Mouse (Mus musculus) stomach, embryonic 16.5 days (tissue): ENCODE results near the gene Mef2d. TPM values are rescaled to one million over a fixed set of nuclear protein-coding genes. Genes with fewer than 3 reads are reported as not detected.
A peak's percentile ranks its signal among the peaks of the same experiment; 100 is the strongest.

Experiments used
- ATAC-seq: fragments of 200-750 bp; cut with Nextera tagmentation; 2 replicates; pipeline ENCODE4 v1.8.0; 2017; ENCODE audit warnings: moderate number of reproducible peaks, moderate TSS enrichment; ENCODE audit not compliant: insufficient read depth, low FRiP score
- H3K27ac ChIP-seq: fragments of 300-500 bp; sonication (generic); 2 replicates; pipeline ENCODE4 v1.5.1; 2014; ENCODE audit warnings: low read length
- H3K27me3 ChIP-seq: fragments of 300-500 bp; sonication (generic); 2 replicates; pipeline ENCODE4 v1.6.1; 2014; ENCODE audit warnings: low read length, control low read depth, mixed read lengths; ENCODE audit not compliant: control insufficient read depth, insufficient read depth
- H3K36me3 ChIP-seq: fragments of 300-500 bp; sonication (generic); 2 replicates; pipeline ENCODE4 v1.6.1; 2014; ENCODE audit warnings: low read length; ENCODE audit not compliant: control insufficient read depth, insufficient read depth
- H3K4me1 ChIP-seq: fragments of 300-500 bp; sonication (generic); 2 replicates; pipeline ENCODE4 v1.6.1; 2014; ENCODE audit warnings: low read length, control low read depth, mixed read lengths; ENCODE audit not compliant: control insufficient read depth, insufficient read depth
- H3K4me2 ChIP-seq: fragments of 300-500 bp; sonication (generic); 2 replicates; pipeline ENCODE4 v1.6.1; 2014; ENCODE audit warnings: low read depth, low read length, mixed read lengths
- H3K4me3 ChIP-seq: fragments of 300-500 bp; sonication (generic); replicated peaks from 2 replicates; pipeline ENCODE4 v1.5.1; 2014; ENCODE audit warnings: mild to moderate bottlenecking, low read length
- H3K9ac ChIP-seq: fragments of 300-500 bp; sonication (generic); 2 replicates; pipeline ENCODE4 v1.6.1; 2014; ENCODE audit warnings: low read length
- H3K9me3 ChIP-seq: fragments of 300-500 bp; sonication (generic); replicated peaks from 2 replicates; pipeline ENCODE4 v1.6.1; 2016; ENCODE audit warnings: low read length, control low read depth; ENCODE audit not compliant: control insufficient read depth
- WGBS: fragments of 180-500 bp; shearing (Covaris S2); extraction: QIAGEN DNeasy Blood & Tissue Kit; methylation state at CpG from one replicate; pipeline ENCODE4 v1.1.7; 2014; 5-methylcytosine and 5-hydroxymethylcytosine counted together
- polyA plus RNA-seq: library from polyadenylated mRNA; unstranded; fragments of >200 nt; fragmentation: Nextera tagmentation; extraction: Ambion mirVana; gene quantifications from 2 replicates; pipeline ENCODE4 v1.2.1, GENCODE M21; 2015

Gene Mef2d
- polyA plus RNA-seq, 1 experiment from 2014 or later = 18.2 TPM

DNA sequence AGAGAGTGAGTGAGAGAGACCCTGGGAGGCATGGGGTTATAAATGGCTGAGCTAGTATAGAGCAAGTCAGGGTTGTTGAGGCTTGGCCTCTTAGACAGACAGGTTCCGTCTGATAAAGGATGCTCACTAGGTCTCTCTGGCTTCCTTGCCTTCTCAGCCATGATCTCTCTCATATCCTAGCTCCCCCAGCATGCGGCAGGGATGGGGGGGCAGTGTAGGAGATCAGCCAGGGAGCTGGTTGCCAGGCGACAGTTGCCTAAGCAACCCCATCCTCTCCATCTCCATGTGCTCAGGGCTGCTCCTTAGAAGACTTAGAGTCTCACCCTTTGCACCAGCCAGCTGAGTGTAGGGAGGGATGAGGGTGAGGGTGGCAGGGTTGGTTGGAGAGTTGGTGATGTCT, 9.9 kb downstream of the Mef2d start:
- Histone ChIP-seq H3K27ac (no peak overlapping the region), H3K4me1 (peaks cover 43% of the 10 kb centered on the region), H3K9ac (no peak overlapping the region), H3K4me3 (no peak overlapping the region), H3K9me3 (no peaks in the 10 kb centered on the region), H3K4me2 (no peak overlapping the region), H3K36me3 (peaks cover 5% of the 10 kb centered on the region), H3K27me3 (no peaks in the 10 kb centered on the region)
- ATAC-seq = no peak
- WGBS = 67% methylated on average over 3 of the region's 3 CpGs

- no peak overlapping the region for H3K4me3 ChIP-seq
- no peak overlapping the region for H3K27ac ChIP-seq
- H3K4me2 ChIP-seq = no peak overlapping the region
- 73% methylated on average over 3 of the region's 3 CpGs for WGBS
- no peak for ATAC-seq
- no peak overlapping the region for H3K9ac ChIP-seq
- peaks cover 11% of the 10 kb centered on the region for H3K36me3 ChIP-seq
- no peaks in the 10 kb centered on the region for H3K9me3 ChIP-seq
- peaks cover 36% of the 10 kb centered on the region for H3K4me1 ChIP-seq
- H3K27me3 ChIP-seq = no peaks in the 10 kb centered on the region
Measured at GRCm38 (mm10) chr3:88153290-88154011, 11.3 kb downstream of the Mef2d start.

DNA sequence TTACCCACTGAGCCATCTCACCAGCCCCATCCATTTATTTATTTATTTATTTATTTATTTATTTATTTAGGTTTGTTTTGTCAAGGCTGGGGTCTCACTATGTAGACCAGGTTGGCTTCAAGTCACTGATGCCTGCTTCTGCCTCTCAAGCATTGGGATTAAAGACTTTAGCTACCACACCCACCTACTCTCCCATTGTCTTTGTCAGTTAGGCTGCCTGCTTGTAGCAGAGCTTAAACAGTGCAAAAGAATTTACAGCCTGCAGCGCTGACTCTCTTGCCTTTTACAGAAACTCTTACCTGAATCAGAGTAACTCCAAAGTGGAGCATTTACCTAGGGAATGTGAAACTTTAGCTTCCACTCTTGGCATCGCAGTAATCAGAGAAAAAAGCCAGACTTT, 12.1 kb downstream of the Mef2d start:
- H3K27ac ChIP-seq = no peak overlapping the region
- no peaks in the 10 kb centered on the region for H3K9me3 ChIP-seq
- no peak overlapping the region for H3K9ac ChIP-seq
- WGBS = 84% methylated on average over 2 of the region's 2 CpGs
- H3K4me2 ChIP-seq = no peak overlapping the region
- H3K4me3 ChIP-seq = no peak overlapping the region
- peaks cover 28% of the 10 kb centered on the region for H3K4me1 ChIP-seq
- no peak for ATAC-seq
- H3K27me3 ChIP-seq = no peaks in the 10 kb centered on the region
- H3K36me3 ChIP-seq = peaks cover 16% of the 10 kb centered on the region

DNA sequence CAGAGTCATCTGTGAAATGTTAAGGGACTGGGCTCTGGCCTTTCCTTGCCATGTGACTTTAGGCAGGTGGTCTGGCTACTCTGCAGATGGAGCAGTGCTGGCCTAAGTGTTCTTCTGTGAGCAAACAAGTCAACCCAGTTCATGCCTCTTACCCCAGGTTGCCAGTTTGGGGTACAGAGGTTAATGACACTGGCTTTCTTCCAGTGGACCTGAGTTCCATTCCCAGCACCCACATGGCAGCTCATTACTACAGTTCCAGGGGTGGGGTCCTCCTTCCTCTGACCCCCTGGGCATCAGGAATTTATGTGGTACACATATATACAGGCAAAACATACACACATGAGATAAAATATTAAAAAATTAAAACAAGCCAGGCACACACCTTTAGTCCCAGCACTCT, 14.6 kb downstream of the Mef2d start:
- H3K9ac ChIP-seq = no peak overlapping the region
- peaks cover 30% of the 10 kb centered on the region for H3K36me3 ChIP-seq
- no peak overlapping the region for H3K4me3 ChIP-seq
- H3K4me1 ChIP-seq = peaks cover 7% of the 10 kb centered on the region; the same call in 1 of the 2 replicates
- no peak for ATAC-seq
- H3K27ac ChIP-seq = no peak overlapping the region
- H3K27me3 ChIP-seq = no peaks in the 10 kb centered on the region
- no peak overlapping the region for H3K4me2 ChIP-seq
- no peaks in the 10 kb centered on the region for H3K9me3 ChIP-seq

DNA sequence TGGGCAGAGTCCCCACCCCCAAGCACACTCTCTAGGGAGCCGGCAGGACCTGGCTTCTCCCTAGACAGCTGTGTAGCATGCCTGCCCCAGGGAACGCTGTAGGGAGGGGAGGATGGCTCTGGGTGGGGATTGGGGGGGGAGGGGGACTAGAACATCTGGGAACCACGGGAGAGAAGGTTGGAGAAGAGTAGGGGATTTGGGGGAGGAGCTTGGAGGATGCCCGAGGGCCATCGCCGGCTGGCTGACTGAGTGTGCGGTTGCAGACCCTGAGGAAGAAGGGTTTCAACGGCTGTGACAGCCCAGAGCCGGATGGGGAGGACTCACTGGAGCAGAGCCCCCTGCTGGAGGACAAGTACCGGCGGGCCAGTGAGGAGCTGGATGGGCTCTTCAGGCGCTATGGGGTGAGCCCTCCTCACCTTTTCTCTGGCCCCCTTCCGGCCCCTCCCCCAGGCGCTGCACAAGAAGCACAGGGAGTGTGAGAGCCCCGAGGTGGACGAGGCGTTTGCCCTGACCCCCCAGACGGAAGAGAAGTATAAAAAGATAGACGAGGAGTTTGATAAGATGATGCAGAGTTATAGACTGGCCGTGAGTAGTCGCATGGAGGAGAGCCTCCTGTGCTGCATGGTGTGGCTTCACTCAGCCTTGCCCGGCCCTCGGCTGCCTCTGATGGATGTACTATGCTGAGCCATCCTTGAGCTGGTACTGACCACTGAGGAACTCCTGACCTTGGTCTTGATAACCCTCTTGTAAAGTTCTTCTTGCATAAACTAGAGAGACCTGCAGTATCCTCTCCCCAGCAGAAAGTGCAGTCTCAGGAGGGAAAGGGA, 15.8 kb downstream of the Mef2d start:
- WGBS = 24% methylated on average over 23 of the region's 23 CpGs
- H3K27ac ChIP-seq = no peak overlapping the region
- H3K9ac ChIP-seq = no peak overlapping the region
- H3K9me3 ChIP-seq = no peaks in the 10 kb centered on the region
- H3K4me1 ChIP-seq = peaks cover 7% of the 10 kb centered on the region; the same call in 1 of the 2 replicates
- H3K4me2 ChIP-seq = no peak overlapping the region
- no peaks in the 10 kb centered on the region for H3K27me3 ChIP-seq
- H3K4me3 ChIP-seq = no peak overlapping the region
- ATAC-seq = peak; percentile 37; the same call in 1 of the 2 replicates
- H3K36me3 ChIP-seq = peaks cover 35% of the 10 kb centered on the region

- H3K27me3 ChIP-seq = no peaks in the 10 kb centered on the region
- H3K4me1 ChIP-seq = peaks cover 7% of the 10 kb centered on the region; the same call in 1 of the 2 replicates
- H3K4me3 ChIP-seq = no peak overlapping the region
- H3K4me2 ChIP-seq = no peak overlapping the region
- H3K36me3 ChIP-seq = peaks cover 36% of the 10 kb centered on the region
- no peak overlapping the region for H3K27ac ChIP-seq
- no peak for ATAC-seq
- WGBS = 89% methylated on average over 6 of the region's 6 CpGs
- H3K9me3 ChIP-seq = no peaks in the 10 kb centered on the region
- no peak overlapping the region for H3K9ac ChIP-seq
Measured at GRCm38 (mm10) chr3:88158991-88159390, 16.8 kb downstream of the Mef2d start.

DNA sequence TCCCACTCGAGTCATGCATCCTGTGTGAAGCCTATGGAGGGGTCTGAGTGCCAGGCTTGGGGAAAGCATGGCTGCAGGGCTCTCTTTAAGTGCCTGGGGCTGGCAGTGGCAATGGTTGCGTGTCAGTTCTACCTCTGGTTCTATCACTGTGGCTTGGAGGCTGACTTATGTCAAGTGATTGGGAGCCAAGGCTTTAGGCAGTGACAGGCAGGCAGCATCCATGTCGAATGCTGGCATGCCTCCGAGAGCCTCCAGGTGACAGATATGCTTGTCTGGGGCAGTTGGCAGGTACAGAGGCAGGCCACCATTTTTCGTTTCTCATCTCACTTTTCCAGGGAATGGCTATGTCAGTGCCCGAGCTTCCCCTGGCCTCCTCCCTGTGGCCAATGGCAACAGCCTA, 18.7 kb downstream of the Mef2d start:
- ATAC-seq = no peak
- 72% methylated on average over 6 of the region's 6 CpGs for WGBS
- Histone ChIP-seq H3K9ac (no peak overlapping the region), H3K27ac (no peak overlapping the region), H3K27me3 (no peaks in the 10 kb centered on the region), H3K9me3 (no peaks in the 10 kb centered on the region), H3K4me3 (no peak overlapping the region), H3K36me3 (peaks cover 41% of the 10 kb centered on the region), H3K4me2 (no peak overlapping the region), H3K4me1 (peaks cover 7% of the 10 kb centered on the region; the same call in 1 of the 2 replicates)

DNA sequence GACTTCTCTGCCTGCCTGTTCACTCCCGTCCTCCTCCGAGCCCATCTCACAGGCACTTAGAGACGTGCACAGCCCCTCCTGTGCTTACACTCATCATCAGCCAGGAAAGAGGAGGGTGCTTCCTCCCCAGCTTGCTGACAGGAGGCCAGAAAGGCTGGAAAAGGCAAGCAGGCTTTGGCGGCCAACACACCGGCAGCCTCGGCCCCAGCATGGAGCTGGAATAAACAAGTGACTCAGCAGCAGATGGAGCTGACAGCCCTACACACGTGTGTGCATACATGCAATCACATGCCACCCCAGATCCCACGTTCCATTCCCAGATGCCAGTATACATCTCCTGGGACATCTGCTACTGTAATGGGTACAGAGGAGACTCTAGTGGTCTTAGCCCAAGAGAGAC, 20.1 kb downstream of the Mef2d start:
- 79% methylated on average over 8 of the region's 8 CpGs for WGBS
- Histone ChIP-seq H3K9me3 (no peaks in the 10 kb centered on the region), H3K27me3 (no peaks in the 10 kb centered on the region), H3K4me1 (peaks cover 7% of the 10 kb centered on the region; the same call in 1 of the 2 replicates), H3K27ac (no peak overlapping the region), H3K4me3 (no peak overlapping the region), H3K4me2 (no peak overlapping the region), H3K36me3 (peaks cover 42% of the 10 kb centered on the region), H3K9ac (no peak overlapping the region)
- ATAC-seq = no peak

GRCm38 (mm10) chr3:88162811-88163210, 20.6 kb downstream of the Mef2d start:
- no peak overlapping the region for H3K4me2 ChIP-seq
- H3K27ac ChIP-seq = no peak overlapping the region
- H3K9ac ChIP-seq = no peak overlapping the region
- no peak for ATAC-seq
- 80% methylated on average over 4 of the region's 4 CpGs for WGBS
- H3K27me3 ChIP-seq = no peaks in the 10 kb centered on the region
- no peaks in the 10 kb centered on the region for H3K9me3 ChIP-seq
- H3K36me3 ChIP-seq = peaks cover 42% of the 10 kb centered on the region
- no peak overlapping the region for H3K4me3 ChIP-seq
- H3K4me1 ChIP-seq = peaks cover 3% of the 10 kb centered on the region; the same call in 1 of the 2 replicates
